Mouse (Mus musculus) hindbrain, embryonic 15.5 days (tissue): ENCODE measurements around the gene Cped1. TPM values are rescaled to one million over a fixed set of nuclear protein-coding genes. Genes with fewer than 3 reads are reported as not detected.

ENCODE experiments used
- ATAC-seq: fragments of 200-750 bp; cut with Nextera tagmentation; 2 replicates; pipeline ENCODE4 v1.8.0; 2017; ENCODE audit warnings: low read depth, moderate number of reproducible peaks, moderate TSS enrichment; ENCODE audit not compliant: low FRiP score
- H3K27ac ChIP-seq: fragments of 300-500 bp; sonication (generic); replicated peaks from 2 replicates; pipeline ENCODE4 v1.5.1; 2015; ENCODE audit warnings: mild to moderate bottlenecking, inconsistent platforms
- H3K27me3 ChIP-seq: fragments of 300-500 bp; sonication (generic); 2 replicates; pipeline ENCODE4 v1.6.1; 2015; ENCODE audit warnings: control low read depth, inconsistent platforms
- H3K36me3 ChIP-seq: fragments of 300-500 bp; sonication (generic); 2 replicates; pipeline ENCODE4 v1.6.1; 2015; ENCODE audit warnings: control low read depth, inconsistent platforms
- H3K4me1 ChIP-seq: fragments of 300-500 bp; sonication (generic); replicated peaks from 2 replicates; pipeline ENCODE4 v1.6.1; 2015; ENCODE audit warnings: control low read depth, inconsistent platforms
- H3K4me2 ChIP-seq: fragments of 300-500 bp; sonication (generic); 2 replicates; pipeline ENCODE4 v1.6.1; 2015; ENCODE audit warnings: moderate library complexity, mild to moderate bottlenecking, inconsistent platforms
- H3K4me3 ChIP-seq: fragments of 300-500 bp; sonication (generic); 2 replicates; pipeline ENCODE4 v1.5.1; 2015; ENCODE audit warnings: mild to moderate bottlenecking, inconsistent platforms
- H3K9ac ChIP-seq: fragments of 300-500 bp; sonication (generic); 2 replicates; pipeline ENCODE4 v1.6.1; 2015; ENCODE audit warnings: inconsistent platforms
- H3K9me3 ChIP-seq: fragments of 300-500 bp; sonication (generic); 2 replicates; pipeline ENCODE4 v1.6.1; 2016; ENCODE audit warnings: control low read depth, inconsistent platforms
- WGBS: fragments of 180-500 bp; shearing (Covaris S2); methylation state at CpG from one replicate; pipeline ENCODE4 v1.1.7; 2015; 5-methylcytosine and 5-hydroxymethylcytosine counted together
- polyA plus RNA-seq: library from polyadenylated mRNA; unstranded; fragments of >200 nt; fragmentation: Nextera tagmentation; extraction: Ambion mirVana; gene quantifications from 2 replicates; pipeline ENCODE4 v1.2.1, GENCODE M21; 2015

Cped1 gene
- polyA plus RNA-seq, 1 experiment from 2014 or later = 3.7 TPM

GRCm38 (mm10) chr6:22018768-22019445 is 33.2 kb downstream of the Cped1 start:
- H3K4me3 ChIP-seq = no peak overlapping the region
- 73% methylated on average over 8 of the region's 8 CpGs for WGBS
- no peaks in the 10 kb centered on the region for H3K9me3 ChIP-seq
- no peaks in the 10 kb centered on the region for H3K4me1 ChIP-seq
- no peaks in the 10 kb centered on the region for H3K27me3 ChIP-seq
- ATAC-seq = no peak
- H3K27ac ChIP-seq = no peak overlapping the region
- no peaks in the 10 kb centered on the region for H3K36me3 ChIP-seq
- no peak overlapping the region for H3K4me2 ChIP-seq
- H3K9ac ChIP-seq = no peak overlapping the region

DNA sequence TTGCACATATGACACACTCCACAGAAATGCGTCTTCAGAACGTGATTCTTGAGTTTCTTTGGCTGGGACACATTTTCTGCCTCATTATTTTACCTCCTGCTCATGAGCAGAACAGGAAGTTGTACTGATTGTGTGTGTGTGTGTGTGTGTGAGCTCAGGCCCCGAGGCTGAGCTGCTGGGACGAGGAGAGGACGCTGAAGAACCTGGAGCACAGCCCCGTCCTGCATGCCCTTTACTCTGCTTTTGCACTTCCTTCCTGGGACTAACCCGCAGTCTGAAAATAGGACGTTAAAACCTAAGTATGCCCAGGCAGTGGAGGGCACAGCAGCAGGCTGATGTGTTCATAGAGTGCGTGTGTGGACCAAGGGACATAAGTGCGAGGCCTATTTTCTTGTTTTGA is 33.9 kb downstream of the Cped1 start:
- WGBS = 63% methylated on average over 10 of the region's 10 CpGs
- Histone ChIP-seq H3K27ac (no peak overlapping the region), H3K9ac (no peak overlapping the region), H3K4me2 (no peak overlapping the region), H3K9me3 (no peaks in the 10 kb centered on the region), H3K36me3 (no peaks in the 10 kb centered on the region), H3K4me1 (no peaks in the 10 kb centered on the region), H3K27me3 (no peaks in the 10 kb centered on the region), H3K4me3 (no peak overlapping the region)
- no peak for ATAC-seq

DNA sequence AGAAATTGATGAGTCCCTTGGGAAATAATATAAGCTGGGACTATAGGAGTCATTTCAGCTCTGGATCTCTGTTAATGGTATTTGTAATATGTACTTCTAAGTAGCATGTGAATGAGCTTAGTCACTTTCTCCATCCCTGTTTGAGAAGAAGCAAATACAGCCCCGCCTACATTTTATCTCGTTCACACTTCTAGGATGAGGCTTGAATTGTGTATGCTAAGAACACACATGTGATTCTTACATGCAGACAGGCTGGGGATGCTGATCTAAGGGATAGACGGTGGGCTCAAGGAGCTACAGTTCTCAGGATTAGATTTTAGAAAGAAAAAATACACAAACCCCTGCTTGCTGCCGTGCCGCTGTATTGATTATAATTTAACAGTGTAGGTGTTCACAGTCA is 35.0 kb downstream of the Cped1 start:
- Histone ChIP-seq H3K36me3 (no peaks in the 10 kb centered on the region), H3K27me3 (no peaks in the 10 kb centered on the region), H3K4me3 (no peak overlapping the region), H3K4me1 (no peaks in the 10 kb centered on the region), H3K27ac (no peak overlapping the region), H3K4me2 (no peak overlapping the region), H3K9me3 (no peaks in the 10 kb centered on the region), H3K9ac (no peak overlapping the region)
- 78% methylated on average over 5 of the region's 5 CpGs for WGBS
- ATAC-seq = no peak

- H3K4me3 ChIP-seq = no peak overlapping the region
- no peaks in the 10 kb centered on the region for H3K36me3 ChIP-seq
- no peak overlapping the region for H3K9ac ChIP-seq
- 86% methylated on average over 3 of the region's 3 CpGs for WGBS
- no peaks in the 10 kb centered on the region for H3K9me3 ChIP-seq
- no peak for ATAC-seq
- H3K4me1 ChIP-seq = 0 out of 2 replicates have a peak, but pooled peaks cover 6% of the 10 kb centered on the region
- no peak overlapping the region for H3K27ac ChIP-seq
- no peak overlapping the region for H3K4me2 ChIP-seq
- H3K27me3 ChIP-seq = no peaks in the 10 kb centered on the region
Measured at GRCm38 (mm10) chr6:22021315-22021714, 35.6 kb downstream of the Cped1 start.

GRCm38 (mm10) chr6:22024168-22024567 is 38.5 kb downstream of the Cped1 start:
- H3K9me3 ChIP-seq = no peaks in the 10 kb centered on the region
- H3K4me1 ChIP-seq = 0 out of 2 replicates have a peak, but pooled peaks cover 7% of the 10 kb centered on the region
- H3K4me3 ChIP-seq = no peak overlapping the region
- 95% methylated on average over 2 of the region's 2 CpGs for WGBS
- H3K9ac ChIP-seq = no peak overlapping the region
- no peak overlapping the region for H3K4me2 ChIP-seq
- no peaks in the 10 kb centered on the region for H3K36me3 ChIP-seq
- no peaks in the 10 kb centered on the region for H3K27me3 ChIP-seq
- ATAC-seq = no peak
- no peak overlapping the region for H3K27ac ChIP-seq

DNA sequence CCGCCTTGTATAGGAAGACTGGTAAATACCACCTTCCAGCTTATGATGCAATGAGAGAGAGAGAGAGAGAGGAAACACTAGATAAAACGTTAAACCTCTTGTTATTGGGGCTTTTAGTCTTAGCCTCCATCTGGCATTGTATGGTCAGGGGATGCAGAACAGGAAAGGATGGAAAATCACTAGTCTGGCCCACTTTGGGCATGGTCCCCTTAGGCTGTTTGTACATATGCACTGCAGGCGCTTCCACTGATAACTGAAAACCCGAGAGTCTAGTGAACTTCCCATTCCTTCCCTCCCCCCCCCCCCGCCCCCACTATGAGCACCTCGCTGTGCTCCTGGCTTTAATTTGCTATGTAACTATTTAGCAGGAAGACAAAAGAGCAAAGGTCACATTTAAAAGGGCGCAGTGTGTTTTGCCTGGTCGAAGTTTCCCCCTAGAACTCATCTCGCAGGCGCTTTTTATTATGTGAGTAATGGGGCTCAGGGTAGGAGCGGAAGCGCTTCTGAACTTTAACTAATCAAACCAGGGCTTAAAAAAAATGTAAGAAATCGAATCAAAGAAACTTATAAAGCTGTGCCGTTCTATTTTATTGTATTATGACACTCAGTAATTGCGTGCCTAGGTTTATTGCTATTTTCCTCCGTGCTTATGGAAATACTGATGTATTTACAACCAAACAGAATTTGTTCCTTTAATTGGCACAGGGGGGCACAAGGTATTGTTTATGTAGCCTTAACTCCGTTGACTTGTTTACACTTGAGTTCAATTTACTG is 40.1 kb downstream of the Cped1 start:
- H3K9me3 ChIP-seq = no peaks in the 10 kb centered on the region
- ATAC-seq = no peak
- H3K36me3 ChIP-seq = no peaks in the 10 kb centered on the region
- 14% methylated on average over 17 of the region's 17 CpGs for WGBS
- H3K4me1 ChIP-seq = 0 out of 2 replicates have a peak, but pooled peaks cover 7% of the 10 kb centered on the region
- H3K27me3 ChIP-seq = no peaks in the 10 kb centered on the region
- no peak overlapping the region for H3K27ac ChIP-seq
- H3K4me3 ChIP-seq = peak overlapping the region; percentile 16
- H3K4me2 ChIP-seq = peak overlapping the region; percentile 49
- no peak overlapping the region for H3K9ac ChIP-seq

DNA sequence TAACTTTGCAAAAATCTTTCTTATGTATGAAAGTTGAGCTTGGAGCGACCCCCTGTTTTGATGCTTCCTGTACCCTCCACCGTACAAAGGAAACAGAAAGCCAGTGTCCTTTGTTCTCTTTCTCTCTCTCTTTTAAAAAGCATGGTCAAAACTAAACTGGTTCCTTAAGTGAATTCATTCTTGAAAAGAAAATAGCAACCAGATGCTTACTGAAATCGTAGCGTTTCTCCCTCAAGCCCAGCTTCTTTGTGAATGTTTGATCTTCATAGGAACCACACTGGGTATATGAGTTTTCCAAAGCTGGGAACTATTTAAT is 40.6 kb downstream of the Cped1 start:
- Histone ChIP-seq H3K36me3 (no peaks in the 10 kb centered on the region), H3K9ac (no peak overlapping the region), H3K4me2 (peak overlapping the region; percentile 49), H3K27me3 (no peaks in the 10 kb centered on the region), H3K4me3 (peak overlapping the region; percentile 16), H3K27ac (no peak overlapping the region), H3K9me3 (no peaks in the 10 kb centered on the region), H3K4me1 (0 out of 2 replicates have a peak, but pooled peaks cover 7% of the 10 kb centered on the region)
- ATAC-seq = no peak
- 20% methylated on average over 4 of the region's 4 CpGs for WGBS

DNA sequence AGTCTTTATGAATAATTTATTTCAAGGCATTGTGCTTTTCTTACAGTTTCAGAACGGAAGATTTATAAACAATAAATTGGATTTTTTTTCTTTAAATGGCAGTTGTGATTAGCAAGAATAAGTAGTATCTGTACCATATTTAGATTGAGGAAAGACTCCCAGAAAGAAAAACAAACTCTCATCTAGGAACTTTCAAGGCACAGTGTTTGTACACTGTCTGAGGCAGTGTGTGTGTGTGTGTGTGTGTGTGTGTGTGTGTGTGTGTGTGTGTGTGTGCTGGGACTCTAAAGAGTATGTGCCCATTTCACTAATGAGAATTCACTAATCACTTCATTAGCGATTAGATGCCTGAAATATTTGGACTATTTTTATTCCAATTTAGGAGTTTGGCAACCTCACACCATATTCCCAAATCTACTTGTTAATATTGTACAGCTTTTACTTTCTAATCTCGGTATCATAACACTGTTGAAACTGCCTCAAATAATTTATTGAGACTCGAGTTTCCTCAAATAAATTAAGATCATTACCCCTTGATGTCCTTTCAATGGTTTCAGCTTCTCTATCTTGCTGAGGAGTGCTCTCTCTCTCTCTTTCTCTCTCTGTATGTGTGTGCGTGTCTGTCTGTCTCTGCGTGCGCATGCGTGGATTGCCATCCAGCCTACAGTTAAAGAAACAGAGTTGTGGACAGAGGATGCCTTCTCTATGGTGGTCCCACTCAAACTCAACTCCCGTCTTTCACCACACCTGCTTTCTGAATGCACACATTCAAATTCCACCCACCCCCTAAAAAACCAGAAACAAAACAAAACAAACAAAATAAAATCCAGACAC is 41.3 kb downstream of the Cped1 start:
- ATAC-seq = no peak
- Histone ChIP-seq H3K4me3 (no peak overlapping the region), H3K27ac (no peak overlapping the region), H3K4me1 (0 out of 2 replicates have a peak, but pooled peaks cover 7% of the 10 kb centered on the region), H3K27me3 (no peaks in the 10 kb centered on the region), H3K36me3 (no peaks in the 10 kb centered on the region), H3K9me3 (no peaks in the 10 kb centered on the region), H3K9ac (no peak overlapping the region), H3K4me2 (no peak overlapping the region)
- WGBS = 80% methylated on average over 9 of the region's 9 CpGs

DNA sequence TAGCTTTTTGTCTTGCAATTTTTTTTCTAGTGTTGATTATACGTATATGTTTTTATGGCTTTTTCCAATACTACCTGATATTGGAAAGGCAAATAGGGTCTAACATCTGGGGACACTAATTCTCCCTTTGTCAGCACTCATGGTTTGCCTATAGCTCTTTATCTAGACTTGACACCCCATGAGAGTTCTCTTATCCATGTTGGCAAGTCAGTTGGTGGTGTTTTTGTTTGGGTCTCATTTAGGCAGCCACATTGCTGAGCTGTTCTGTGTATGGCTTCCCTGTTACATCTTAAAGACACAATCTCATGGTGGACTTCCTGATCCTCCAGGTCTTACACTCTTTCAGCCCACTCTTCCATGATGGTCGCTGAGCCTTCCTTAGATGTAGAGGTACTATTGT is 42.1 kb downstream of the Cped1 start:
- WGBS = 93% methylated on average over 2 of the region's 2 CpGs
- Histone ChIP-seq H3K4me2 (no peak overlapping the region), H3K4me1 (0 out of 2 replicates have a peak, but pooled peaks cover 7% of the 10 kb centered on the region)

GRCm38 (mm10) chr6:22030381-22030780 is 44.7 kb downstream of the Cped1 start:
- Histone ChIP-seq H3K4me2 (no peak overlapping the region), H3K9ac (no peak overlapping the region), H3K9me3 (no peaks in the 10 kb centered on the region), H3K4me1 (0 out of 2 replicates have a peak, but pooled peaks cover 7% of the 10 kb centered on the region), H3K36me3 (no peaks in the 10 kb centered on the region), H3K27me3 (no peaks in the 10 kb centered on the region), H3K27ac (no peak overlapping the region), H3K4me3 (no peak overlapping the region)
- WGBS = 76% methylated on average over 7 of the region's 7 CpGs
- no peak for ATAC-seq

More for the DNA sequence above, 42.1 kb downstream of the Cped1 start:
- Histone ChIP-seq H3K36me3 (no peaks in the 10 kb centered on the region), H3K4me3 (no peak overlapping the region), H3K27me3 (no peaks in the 10 kb centered on the region), H3K9me3 (no peaks in the 10 kb centered on the region), H3K9ac (no peak overlapping the region), H3K27ac (no peak overlapping the region)
- no peak for ATAC-seq

GRCm38 (mm10) chr6:22033188-22033587 is 47.5 kb downstream of the Cped1 start:
- Histone ChIP-seq H3K4me2 (no peak overlapping the region), H3K27me3 (no peaks in the 10 kb centered on the region), H3K4me1 (no peaks in the 10 kb centered on the region), H3K4me3 (no peak overlapping the region), H3K27ac (no peak overlapping the region), H3K9ac (no peak overlapping the region), H3K9me3 (no peaks in the 10 kb centered on the region), H3K36me3 (no peaks in the 10 kb centered on the region)
- ATAC-seq = no peak
- WGBS = 83% methylated on average over 4 of the region's 4 CpGs

DNA sequence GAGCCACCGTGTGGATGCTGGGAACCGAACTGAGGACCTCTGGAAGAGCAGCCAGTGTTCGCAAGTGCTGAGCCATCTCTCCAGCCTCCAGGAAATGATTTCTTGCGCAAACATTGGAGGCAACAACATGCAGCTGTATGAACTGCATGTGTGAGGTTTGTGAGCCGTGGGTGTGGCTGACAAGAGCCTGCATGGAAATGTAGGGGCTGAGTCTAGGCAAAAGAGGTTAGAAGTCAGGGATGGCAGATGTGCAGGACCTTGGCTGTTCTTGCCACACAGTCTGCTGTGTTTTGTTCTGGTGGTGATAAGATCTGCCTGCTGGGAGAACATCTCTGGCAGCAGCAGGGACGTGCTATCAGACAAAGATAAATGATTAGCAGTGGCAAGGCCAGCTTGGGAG is 49.7 kb downstream of the Cped1 start:
- H3K9ac ChIP-seq = no peak overlapping the region
- H3K4me2 ChIP-seq = no peak overlapping the region
- no peaks in the 10 kb centered on the region for H3K4me1 ChIP-seq
- no peak for ATAC-seq
- no peaks in the 10 kb centered on the region for H3K27me3 ChIP-seq
- H3K4me3 ChIP-seq = no peak overlapping the region
- WGBS = 72% methylated on average over 6 of the region's 6 CpGs
- no peaks in the 10 kb centered on the region for H3K9me3 ChIP-seq
- no peaks in the 10 kb centered on the region for H3K36me3 ChIP-seq
- no peak overlapping the region for H3K27ac ChIP-seq
